Mouse (Mus musculus) telencephalon, adult 2 months (tissue): ENCODE data around the gene Defb20.
"Not testable (repeated sequence)": the region's sequence is repeated elsewhere in the genome, so short reads cannot be mapped to it uniquely, and the experiment has no call there.

Experiments
- DNase-seq: peaks from one replicate; pipeline ENCODE4 v3.0.0-alpha.2; 2011; ENCODE audit warnings: low read depth, low spot score

The Defb20 gene

GRCm38 (mm10) chr2:152476763-152477162, at the start of gene Defb20:
Defb20 (plus strand) TSS chr2:152477063.
- no peak for DNase-seq

DNA sequence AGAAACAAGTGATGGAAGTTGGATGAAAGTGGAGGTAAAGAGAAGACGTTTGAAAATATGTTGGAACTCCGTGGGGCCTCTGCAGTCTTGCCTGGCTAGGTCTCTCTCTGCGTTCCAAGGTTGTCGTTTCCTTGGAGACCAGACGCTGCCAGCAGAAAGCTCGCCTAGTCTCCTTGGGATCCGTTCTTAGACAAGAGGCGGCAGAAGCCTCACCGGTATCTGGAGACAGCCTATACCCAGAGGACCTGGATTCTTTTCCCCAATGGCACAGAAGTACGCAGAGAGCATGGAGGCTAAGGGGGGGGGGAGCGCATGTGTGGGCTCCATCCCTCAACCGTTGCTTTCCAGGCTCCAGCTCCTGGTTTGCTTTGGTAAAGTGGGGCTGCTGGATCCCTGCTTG, 49.4 kb upstream of the Defb20 start:
- DNase-seq = peak; percentile 58

DNA sequence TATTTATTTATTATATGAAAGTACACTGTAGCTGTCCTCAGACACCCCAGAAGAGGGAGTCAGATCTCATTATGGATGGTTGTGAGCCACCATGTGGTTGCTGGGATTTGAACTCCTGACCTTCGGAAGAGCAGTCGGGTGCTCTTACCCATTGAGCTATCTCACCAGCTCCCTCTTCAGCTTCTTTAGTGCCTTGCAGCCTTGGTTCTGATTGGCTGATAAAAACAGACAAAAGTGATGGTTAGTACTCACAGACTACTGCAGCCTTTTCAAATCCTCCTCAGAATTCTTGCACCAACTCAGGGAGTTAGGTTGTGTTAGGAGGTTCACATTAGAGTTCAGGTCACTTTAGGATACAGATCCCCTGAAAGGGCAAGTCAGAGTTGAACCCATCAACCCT, 48.4 kb upstream of the Defb20 start:
- not testable (repeated sequence) for DNase-seq

- no peak for DNase-seq
Measured at GRCm38 (mm10) chr2:152436405-152436901, 40.4 kb upstream of the Defb20 start.

GRCm38 (mm10) chr2:152436983-152437860, 39.6 kb upstream of the Defb20 start:
- peak; percentile 52 for DNase-seq

DNA sequence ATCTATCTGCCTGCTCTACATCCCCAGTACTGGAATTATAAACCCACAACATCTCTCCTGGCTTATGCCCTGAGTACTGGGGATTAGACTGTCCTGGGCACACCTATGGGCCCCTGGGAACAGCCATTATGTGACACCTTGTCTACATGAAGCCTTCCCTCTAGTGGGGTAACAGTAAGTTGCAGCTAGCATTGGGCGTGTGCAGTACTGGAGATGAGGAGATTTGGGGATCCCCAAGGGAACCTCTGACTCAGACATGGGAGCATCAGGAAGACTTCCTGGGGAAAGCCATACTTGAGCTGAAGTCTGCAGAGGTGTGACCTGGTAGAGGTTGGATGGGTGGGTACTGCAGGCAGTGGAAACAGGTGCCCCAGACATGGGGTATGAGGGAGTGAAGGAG, 37.9 kb upstream of the Defb20 start:
- no peak for DNase-seq

GRCm38 (mm10) chr2:152439833-152440232, 37.0 kb upstream of the Defb20 start:
- DNase-seq = no peak

DNA sequence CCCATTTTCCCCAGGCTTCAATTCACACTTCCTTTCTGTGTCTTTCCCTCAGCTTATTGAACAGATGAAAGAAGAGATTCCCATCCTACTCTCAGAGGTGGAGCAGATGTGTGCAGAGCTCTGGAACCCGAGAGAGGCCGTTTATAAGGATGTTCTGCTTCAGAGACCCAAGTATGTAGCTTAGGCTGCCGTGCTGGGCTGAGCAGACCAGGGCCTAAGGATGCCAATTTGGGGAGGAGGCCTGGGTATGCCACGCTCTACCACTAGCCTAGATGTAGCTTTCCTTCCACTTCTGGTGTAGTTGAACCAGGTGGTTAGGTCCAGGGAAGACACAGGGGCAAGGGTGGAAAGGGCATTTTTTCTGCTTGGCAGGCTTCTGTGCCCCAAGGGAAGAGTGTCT, 34.5 kb upstream of the Defb20 start:
- no peak for DNase-seq

DNA sequence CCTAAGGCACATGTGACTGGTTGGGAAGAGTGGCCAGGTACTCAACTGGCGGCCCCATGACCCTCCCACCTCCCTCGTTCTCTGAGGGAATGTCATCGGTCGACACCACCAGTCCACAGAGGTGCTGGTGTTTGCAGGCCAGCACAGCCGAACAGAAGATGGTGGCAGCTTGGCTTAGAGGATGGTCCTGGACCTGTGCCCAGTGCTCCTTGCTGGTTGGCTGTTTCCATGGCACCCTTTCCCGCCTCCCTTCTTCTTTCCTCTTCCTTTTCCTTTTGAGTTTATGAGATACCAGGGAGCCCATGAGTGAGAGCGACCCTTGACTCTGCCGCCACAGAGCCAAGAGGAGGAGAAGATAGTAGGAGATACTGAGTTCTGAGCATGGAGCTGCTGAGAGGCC, 33.6 kb upstream of the Defb20 start:
- no peak for DNase-seq

- DNase-seq = no peak
Measured at GRCm38 (mm10) chr2:152446642-152447041, 30.2 kb upstream of the Defb20 start.

- DNase-seq = no peak
Measured at GRCm38 (mm10) chr2:152447461-152447860, 29.4 kb upstream of the Defb20 start.

DNA sequence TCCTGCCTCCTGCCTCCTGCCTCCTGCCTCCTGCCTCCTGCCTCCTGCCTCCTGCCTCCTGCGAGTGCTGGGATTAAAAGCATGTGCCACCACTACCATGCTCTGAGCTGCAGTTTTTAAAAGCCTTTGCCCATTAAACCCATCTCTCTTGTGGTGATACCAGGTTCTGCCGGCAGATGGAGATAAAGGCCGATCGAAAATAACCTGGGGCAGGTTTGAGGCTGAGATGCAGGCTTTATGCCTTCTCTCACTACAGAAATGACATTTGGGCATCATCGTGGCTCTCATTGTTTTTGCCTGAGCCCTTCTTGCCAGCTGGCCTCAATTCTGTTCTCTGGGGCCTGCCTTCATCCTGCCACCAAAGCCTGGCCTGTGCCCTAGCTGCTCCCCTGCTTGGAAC, 26.6 kb upstream of the Defb20 start:
- no peak for DNase-seq

DNA sequence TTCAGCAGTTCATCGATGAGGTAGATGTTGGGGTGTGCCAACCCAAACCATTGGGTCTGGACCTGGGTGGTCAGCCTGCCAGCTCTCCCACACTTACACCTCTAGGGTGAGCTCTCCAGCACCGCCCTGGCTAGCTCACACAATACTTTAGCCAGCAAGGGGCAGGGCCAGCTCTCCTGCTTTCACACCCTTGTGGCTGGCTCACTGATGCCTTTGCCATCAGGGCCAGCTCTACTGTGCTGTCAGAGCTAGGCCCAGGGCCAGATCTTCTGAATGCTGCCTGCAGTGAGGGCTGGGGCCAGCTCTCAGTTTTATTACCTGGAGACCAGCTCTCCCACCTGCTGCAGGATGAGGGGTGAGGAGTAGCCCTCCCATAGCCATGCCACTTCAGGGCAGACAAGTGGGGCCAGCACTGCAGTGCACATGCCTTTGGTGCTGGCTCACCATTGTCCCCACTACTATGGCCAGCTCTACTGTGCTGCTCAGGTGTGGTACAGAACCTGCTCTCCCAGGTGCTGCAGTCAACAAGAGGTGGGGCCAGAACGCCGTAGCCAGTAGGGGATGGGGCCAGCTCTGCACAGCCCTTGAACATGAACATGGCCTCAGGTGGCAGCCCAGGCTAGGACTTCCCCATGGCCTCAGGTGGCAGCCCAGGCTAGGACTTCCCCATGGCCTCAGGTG, 24.6 kb upstream of the Defb20 start:
- no peak for DNase-seq

- no peak for DNase-seq
Measured at GRCm38 (mm10) chr2:152459241-152459640, 17.6 kb upstream of the Defb20 start.

DNA sequence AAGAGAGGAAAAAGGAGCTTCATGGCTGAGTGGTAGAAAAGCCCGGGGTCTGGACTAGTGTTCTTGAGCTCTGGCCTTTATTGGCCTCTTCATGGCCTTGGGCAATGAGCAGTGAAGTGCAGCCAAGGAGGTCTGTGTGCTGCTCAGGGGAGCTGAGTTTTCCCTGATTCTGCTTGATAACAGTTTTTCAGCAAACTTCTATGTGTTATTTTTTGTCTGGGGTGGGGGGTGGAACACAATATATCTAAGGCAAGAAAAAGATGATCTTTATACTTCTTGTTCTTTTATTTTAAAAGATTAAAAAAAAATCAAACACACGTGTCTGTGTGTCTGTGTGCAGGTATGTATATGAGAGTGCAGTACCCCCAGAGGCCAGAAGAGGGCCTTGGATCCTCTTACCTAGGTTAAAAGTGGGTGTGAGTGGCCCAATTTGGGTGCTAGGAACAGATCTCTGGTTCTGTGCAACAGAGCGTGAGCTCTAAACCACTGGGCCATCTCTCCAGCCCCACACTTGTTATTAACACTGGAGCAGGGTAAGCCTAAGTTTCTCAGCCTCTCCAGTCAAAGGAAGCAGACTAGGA, 12.2 kb upstream of the Defb20 start, which contains the start of gene Defb23:
TSS of gene Defb23 (minus strand) at position 51 of the 581 bp plus-strand sequence.
- no peak for DNase-seq

- DNase-seq = peak; percentile 17
Measured at GRCm38 (mm10) chr2:152470973-152471372, 5.9 kb upstream of the Defb20 start.

GRCm38 (mm10) chr2:152472434-152472833, 4.4 kb upstream of the Defb20 start:
- DNase-seq = no peak

GRCm38 (mm10) chr2:152480881-152481280, 4.0 kb downstream of the Defb20 start:
- DNase-seq = no peak

DNA sequence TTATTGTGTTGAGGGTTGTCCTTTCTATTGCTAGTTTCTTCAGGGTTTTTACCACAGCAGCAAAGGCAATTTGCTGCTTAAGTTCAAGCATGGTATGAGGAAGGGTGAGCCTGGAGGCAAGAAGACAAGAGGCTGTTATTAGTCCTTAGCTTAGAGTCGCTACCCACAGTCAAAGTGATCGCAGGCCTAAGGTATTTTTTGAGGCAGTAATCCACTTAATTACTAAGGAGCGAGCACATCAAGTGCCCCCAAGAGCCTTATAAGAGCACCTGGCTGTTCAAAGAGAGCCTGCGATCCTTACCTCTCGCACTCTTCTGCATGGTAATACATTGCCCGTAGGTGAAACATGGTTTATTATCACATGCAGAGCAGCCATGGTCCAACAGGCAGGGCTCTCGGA, 4.9 kb downstream of the Defb20 start:
- DNase-seq = no peak

DNA sequence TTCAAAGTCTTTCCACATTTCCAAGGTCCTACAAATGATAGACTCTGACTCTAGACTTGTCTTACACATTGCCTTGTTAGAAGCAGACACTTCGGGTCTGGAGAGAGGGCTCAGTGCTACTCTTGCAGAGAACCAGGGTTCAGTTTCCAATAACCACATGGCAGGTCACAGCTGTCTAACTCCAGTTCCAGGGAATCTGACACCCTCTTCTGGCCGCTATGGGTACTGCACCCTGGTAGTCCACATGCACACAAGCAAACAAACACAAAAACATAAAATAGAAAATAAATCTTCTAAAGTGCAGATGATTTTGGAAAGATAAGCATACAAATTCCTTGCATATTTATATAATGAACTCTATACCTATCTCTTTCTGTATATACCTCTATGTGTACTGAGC, 10.2 kb downstream of the Defb20 start:
- no peak for DNase-seq

GRCm38 (mm10) chr2:152490038-152490437, 13.2 kb downstream of the Defb20 start, which contains the start of gene Defb22:
Defb22 (minus strand) TSS chr2:152490138.
- DNase-seq = no peak

- DNase-seq = no peak
Measured at GRCm38 (mm10) chr2:152493151-152493550, 16.3 kb downstream of the Defb20 start.
